Mouse (Mus musculus) olfactory bulb, adult 2 months (tissue): Measurements from ENCODE around the gene Nat8f3.
"Not testable (repeated sequence)": the region's sequence is repeated elsewhere in the genome, so short reads cannot be mapped to it uniquely, and the experiment has no call there.

Source experiments
- CTCF ChIP-seq: fragments of 200-500 bp; IDR thresholded peaks from 2 replicates; pipeline ENCODE4 v1.5.1; 2012; ENCODE audit warnings: low read depth, mild to moderate bottlenecking, low read length, moderate library complexity; ENCODE audit not compliant: insufficient read depth
- POLR2A ChIP-seq: fragments of 200-500 bp; IDR thresholded peaks from 2 replicates; pipeline ENCODE4 v1.6.1; 2012; ENCODE audit warnings: mild to moderate bottlenecking, low read depth, low read length, moderate library complexity; ENCODE audit not compliant: insufficient read depth

DNA sequence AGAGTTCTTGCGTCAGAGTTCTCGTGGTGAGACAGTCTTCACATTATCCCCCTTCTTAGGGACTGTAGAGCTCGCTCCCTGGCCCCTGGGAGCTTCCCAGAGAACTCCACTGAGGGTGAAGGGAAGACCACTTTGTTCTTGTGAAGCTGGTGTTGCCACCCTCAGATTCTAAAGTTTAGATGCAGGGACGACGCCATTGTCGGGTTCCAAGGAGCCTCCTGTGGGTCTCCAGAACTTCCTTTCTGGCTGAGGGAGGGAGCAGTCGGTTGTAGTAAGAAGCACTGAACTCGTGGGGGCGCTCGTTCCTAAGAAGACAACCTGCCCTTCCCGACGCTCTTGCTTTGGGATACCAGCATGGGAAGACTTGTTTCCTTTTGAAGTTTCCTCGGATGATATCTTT, at the start of gene Nat8f3:
- TF ChIP-seq POLR2A, CTCF: not testable (repeated sequence)
